Mouse (Mus musculus): Measurements from ENCODE around the gene Cacnb2. TPM values are rescaled to one million over a fixed set of nuclear protein-coding genes. Genes with fewer than 3 reads are reported as not detected.

The Cacnb2 gene
- polyA plus RNA-seq, 1 experiment from 2014 or later, result 6.9 TPM

- H3K9me3 ChIP-seq (replicated peaks), result no peaks in the 10 kb centered on the region
- no peaks in the 10 kb centered on the region for H3K36me3 ChIP-seq
- no peak overlapping the region for H3K4me2 ChIP-seq
- H3K27me3 ChIP-seq (replicated peaks), result no peaks in the 10 kb centered on the region
- 60% methylated on average over 8 of the region's 8 CpGs for WGBS
- no peak overlapping the region for H3K4me3 ChIP-seq (replicated peaks)
- no peaks in the 10 kb centered on the region for H3K4me1 ChIP-seq
- no peak overlapping the region for H3K27ac ChIP-seq (replicated peaks)
- no peak overlapping the region for H3K9ac ChIP-seq (replicated peaks)
- ATAC-seq (ENCODE audit: low FRiP score), result no peak
Observed at GRCm38 (mm10) chr2:14936492-14936891, 333.6 kb downstream of the Cacnb2 start.

GRCm38 (mm10) chr2:14942261-14942660, 339.4 kb downstream of the Cacnb2 start:
- no peak for ATAC-seq (ENCODE audit: low FRiP score)
- no peaks in the 10 kb centered on the region for H3K36me3 ChIP-seq
- 75% methylated on average over 4 of the region's 4 CpGs for WGBS
- no peak overlapping the region for H3K9ac ChIP-seq (replicated peaks)
- no peaks in the 10 kb centered on the region for H3K9me3 ChIP-seq (replicated peaks)
- H3K4me3 ChIP-seq (replicated peaks), result no peak overlapping the region
- H3K4me2 ChIP-seq, result no peak overlapping the region
- no peak overlapping the region for H3K27ac ChIP-seq (replicated peaks)
- no peaks in the 10 kb centered on the region for H3K27me3 ChIP-seq (replicated peaks)
- no peaks in the 10 kb centered on the region for H3K4me1 ChIP-seq

DNA sequence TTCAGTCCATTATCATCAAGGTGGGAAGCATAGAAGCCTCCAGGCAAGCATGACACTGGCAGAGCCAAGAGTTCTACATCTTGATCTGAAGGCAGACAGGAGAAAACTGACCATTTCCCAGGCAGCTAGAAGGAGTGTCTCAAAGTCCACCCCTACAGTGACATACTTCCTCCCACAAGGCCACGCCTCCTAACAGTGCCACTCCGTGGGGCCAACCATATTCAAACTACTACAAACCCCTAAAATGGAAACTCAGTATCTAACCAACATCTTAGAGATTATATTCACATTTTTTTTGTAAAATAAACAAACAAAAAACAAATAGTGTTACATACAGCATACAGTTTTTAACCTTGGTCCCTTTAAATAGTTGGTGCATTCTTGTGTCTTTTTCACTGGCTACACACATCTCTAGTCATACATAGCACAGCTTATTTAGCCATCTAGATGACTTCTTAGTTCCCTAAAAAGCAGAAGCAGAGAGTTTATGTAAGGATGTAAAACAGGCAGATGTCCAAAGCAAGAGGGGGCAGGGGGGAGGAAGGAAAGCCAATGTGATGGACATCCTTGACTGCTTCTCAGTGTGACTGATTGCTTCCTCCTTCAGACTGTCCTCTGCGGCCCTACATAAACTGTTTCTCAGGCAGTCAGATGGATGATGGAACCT, 340.9 kb downstream of the Cacnb2 start:
- Histone ChIP-seq H3K4me1 (no peaks in the 10 kb centered on the region), H3K4me2 (no peak overlapping the region), H3K36me3 (no peaks in the 10 kb centered on the region), H3K9me3 (replicated peaks) (no peaks in the 10 kb centered on the region), H3K27ac (replicated peaks) (no peak overlapping the region), H3K9ac (replicated peaks) (no peak overlapping the region), H3K27me3 (replicated peaks) (no peaks in the 10 kb centered on the region), H3K4me3 (replicated peaks) (no peak overlapping the region)
- no peak for ATAC-seq (ENCODE audit: low FRiP score)
- 87% methylated on average over 3 of the region's 3 CpGs for WGBS

- WGBS, result 37% methylated on average over 2 of the region's 2 CpGs
- H3K4me2 ChIP-seq, result no peak overlapping the region
Observed at GRCm38 (mm10) chr2:14953090-14953489, 350.2 kb downstream of the Cacnb2 start.

GRCm38 (mm10) chr2:14960963-14961488, 358.1 kb downstream of the Cacnb2 start:
- H3K27me3 ChIP-seq (replicated peaks), result no peaks in the 10 kb centered on the region
- H3K9ac ChIP-seq (replicated peaks), result no peak overlapping the region
- H3K27ac ChIP-seq (replicated peaks), result no peak overlapping the region
- no peak for ATAC-seq (ENCODE audit: low FRiP score)
- no peaks in the 10 kb centered on the region for H3K4me1 ChIP-seq
- H3K4me2 ChIP-seq, result no peak overlapping the region
- H3K36me3 ChIP-seq, result no peaks in the 10 kb centered on the region
- H3K9me3 ChIP-seq (replicated peaks), result no peaks in the 10 kb centered on the region
- WGBS, result 76% methylated on average over 1 of the region's 1 CpGs
- H3K4me3 ChIP-seq (replicated peaks), result no peak overlapping the region

More at GRCm38 (mm10) chr2:14953090-14953489, 350.2 kb downstream of the Cacnb2 start:
- Histone ChIP-seq H3K27ac (replicated peaks) (no peak overlapping the region), H3K4me3 (replicated peaks) (no peak overlapping the region), H3K36me3 (no peaks in the 10 kb centered on the region), H3K27me3 (replicated peaks) (no peaks in the 10 kb centered on the region), H3K9me3 (replicated peaks) (no peaks in the 10 kb centered on the region), H3K4me1 (no peaks in the 10 kb centered on the region), H3K9ac (replicated peaks) (no peak overlapping the region)
- no peak for ATAC-seq (ENCODE audit: low FRiP score)

- Histone ChIP-seq H3K4me1 (no peaks in the 10 kb centered on the region), H3K36me3 (no peaks in the 10 kb centered on the region), H3K9ac (replicated peaks) (no peak overlapping the region), H3K9me3 (replicated peaks) (no peaks in the 10 kb centered on the region), H3K27me3 (replicated peaks) (no peaks in the 10 kb centered on the region), H3K4me3 (replicated peaks) (no peak overlapping the region), H3K27ac (replicated peaks) (no peak overlapping the region), H3K4me2 (no peak overlapping the region)
- WGBS, result 89% methylated on average over 2 of the region's 2 CpGs
- ATAC-seq (ENCODE audit: low FRiP score), result no peak
Observed at GRCm38 (mm10) chr2:14961493-14961892, 358.6 kb downstream of the Cacnb2 start.

DNA sequence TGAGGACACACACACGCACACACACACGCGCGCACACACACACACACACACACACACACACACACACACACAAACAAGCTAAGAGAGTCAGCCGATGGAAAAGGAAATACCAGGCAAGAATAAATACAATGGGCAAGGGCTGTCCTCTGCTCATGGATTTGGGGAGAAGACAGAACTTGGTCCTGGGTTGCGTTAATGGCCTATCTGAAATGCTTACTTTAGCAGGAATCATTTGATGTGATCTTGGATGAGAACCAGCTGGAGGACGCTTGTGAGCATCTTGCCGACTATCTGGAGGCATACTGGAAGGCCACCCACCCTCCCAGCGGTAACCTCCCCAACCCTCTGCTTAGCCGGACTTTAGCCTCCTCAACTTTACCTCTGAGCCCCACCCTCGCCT, 381.1 kb downstream of the Cacnb2 start:
- H3K9me3 ChIP-seq (replicated peaks), result no peaks in the 10 kb centered on the region
- no peak overlapping the region for H3K4me3 ChIP-seq (replicated peaks)
- no peak overlapping the region for H3K27ac ChIP-seq (replicated peaks)
- no peak overlapping the region for H3K4me2 ChIP-seq
- 92% methylated on average over 11 of the region's 11 CpGs for WGBS
- no peaks in the 10 kb centered on the region for H3K4me1 ChIP-seq
- H3K27me3 ChIP-seq (replicated peaks), result no peaks in the 10 kb centered on the region
- ATAC-seq (ENCODE audit: low FRiP score), result no peak
- H3K36me3 ChIP-seq, result peaks cover 18% of the 10 kb centered on the region
- H3K9ac ChIP-seq (replicated peaks), result no peak overlapping the region

- Histone ChIP-seq H3K4me3 (replicated peaks) (no peak overlapping the region), H3K4me2 (no peak overlapping the region), H3K36me3 (peaks cover 14% of the 10 kb centered on the region; the same call in 1 of the 2 replicates), H3K4me1 (no peaks in the 10 kb centered on the region), H3K27ac (replicated peaks) (no peak overlapping the region), H3K27me3 (replicated peaks) (no peaks in the 10 kb centered on the region), H3K9me3 (replicated peaks) (no peaks in the 10 kb centered on the region), H3K9ac (replicated peaks) (no peak overlapping the region)
- 90% methylated on average over 4 of the region's 4 CpGs for WGBS
- no peak for ATAC-seq (ENCODE audit: low FRiP score)
Observed at GRCm38 (mm10) chr2:14988451-14988850, 385.6 kb downstream of the Cacnb2 start.

DNA sequence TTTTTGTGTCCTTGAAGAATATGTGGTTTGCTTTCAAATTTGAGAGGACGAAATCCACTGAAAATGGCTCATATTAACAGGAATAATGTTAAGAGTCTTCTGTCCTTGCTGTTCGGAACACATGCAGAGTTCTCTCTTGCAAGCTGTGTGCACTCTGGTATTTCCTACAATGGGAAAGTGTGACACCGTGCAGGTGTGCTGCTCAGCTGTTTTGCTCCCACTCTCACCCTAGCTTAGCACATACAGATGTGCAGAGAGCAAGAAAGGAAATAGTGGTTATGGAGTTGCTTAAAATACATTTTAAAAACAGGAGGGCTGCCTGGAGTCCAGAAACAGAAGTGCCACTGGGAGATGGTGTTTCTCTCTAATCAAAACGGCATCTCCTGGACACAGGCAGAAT, 386.5 kb downstream of the Cacnb2 start:
- Histone ChIP-seq H3K9ac (replicated peaks) (no peak overlapping the region), H3K27ac (replicated peaks) (no peak overlapping the region)
- WGBS, result 90% methylated on average over 4 of the region's 4 CpGs

DNA sequence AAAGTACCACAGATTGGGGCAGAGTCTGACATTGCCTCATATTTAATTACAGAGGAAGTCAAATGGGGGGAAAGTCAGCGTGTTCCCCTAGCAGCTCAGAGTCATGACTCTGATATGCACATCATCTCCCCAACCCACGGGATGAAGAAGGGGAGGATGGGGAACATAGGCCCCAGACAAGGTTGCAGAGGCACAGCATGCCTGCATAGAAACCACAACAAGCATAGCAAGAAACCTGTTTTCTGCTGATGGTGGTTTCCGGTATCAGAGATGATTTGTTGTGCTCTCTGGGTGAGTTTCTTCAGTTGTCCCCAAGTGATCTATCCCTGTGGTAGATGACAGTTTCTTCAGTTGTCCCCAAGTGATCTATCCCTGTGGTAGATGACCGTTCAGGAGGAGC, 389.6 kb downstream of the Cacnb2 start:
- H3K4me1 ChIP-seq, result no peaks in the 10 kb centered on the region
- H3K9me3 ChIP-seq (replicated peaks), result no peaks in the 10 kb centered on the region
- no peak overlapping the region for H3K4me2 ChIP-seq
- 93% methylated on average over 4 of the region's 4 CpGs for WGBS
- no peaks in the 10 kb centered on the region for H3K27me3 ChIP-seq (replicated peaks)
- H3K4me3 ChIP-seq (replicated peaks), result no peak overlapping the region
- no peak overlapping the region for H3K27ac ChIP-seq (replicated peaks)
- H3K9ac ChIP-seq (replicated peaks), result no peak overlapping the region
- no peak for ATAC-seq (ENCODE audit: low FRiP score)
- 0 out of 2 replicates have a peak, but pooled peaks cover 4% of the 10 kb centered on the region for H3K36me3 ChIP-seq

More for the DNA sequence above, 386.5 kb downstream of the Cacnb2 start:
- no peak overlapping the region for H3K4me3 ChIP-seq (replicated peaks)
- H3K9me3 ChIP-seq (replicated peaks), result no peaks in the 10 kb centered on the region
- no peaks in the 10 kb centered on the region for H3K4me1 ChIP-seq
- ATAC-seq (ENCODE audit: low FRiP score), result no peak
- H3K36me3 ChIP-seq, result peaks cover 11% of the 10 kb centered on the region; the same call in 1 of the 2 replicates
- H3K27me3 ChIP-seq (replicated peaks), result no peaks in the 10 kb centered on the region
- no peak overlapping the region for H3K4me2 ChIP-seq

GRCm38 (mm10) chr2:14996036-14996435, 393.1 kb downstream of the Cacnb2 start:
- WGBS, result 58% methylated on average over 4 of the region's 4 CpGs
- no peak for ATAC-seq (ENCODE audit: low FRiP score)
- Histone ChIP-seq H3K4me2 (no peak overlapping the region), H3K9me3 (replicated peaks) (no peaks in the 10 kb centered on the region), H3K36me3 (0 out of 2 replicates have a peak, but pooled peaks cover 4% of the 10 kb centered on the region), H3K4me1 (no peaks in the 10 kb centered on the region), H3K27me3 (replicated peaks) (no peaks in the 10 kb centered on the region), H3K4me3 (replicated peaks) (no peak overlapping the region), H3K27ac (replicated peaks) (no peak overlapping the region), H3K9ac (replicated peaks) (no peak overlapping the region)

- Histone ChIP-seq H3K36me3 (no peaks in the 10 kb centered on the region), H3K27me3 (replicated peaks) (no peaks in the 10 kb centered on the region), H3K9me3 (replicated peaks) (no peaks in the 10 kb centered on the region), H3K9ac (replicated peaks) (no peak overlapping the region), H3K4me3 (replicated peaks) (no peak overlapping the region), H3K4me2 (no peak overlapping the region), H3K4me1 (no peaks in the 10 kb centered on the region), H3K27ac (replicated peaks) (no peak overlapping the region)
- no peak for ATAC-seq (ENCODE audit: low FRiP score)
- WGBS, result 86% methylated on average over 5 of the region's 5 CpGs
Observed at GRCm38 (mm10) chr2:14997836-14998235, 394.9 kb downstream of the Cacnb2 start.
